Mouse (Mus musculus): ENCODE measurements around the gene Aco1.

- no peak for TF ChIP-seq POLR2A (IDR thresholded peaks at IDR 0.05; ENCODE audit: low read depth, low read length)
- no peak for TF ChIP-seq CTCF (IDR thresholded peaks at IDR 0.05; ENCODE audit: extremely low read depth, insufficient read length, insufficient replicate concordance, low read depth, low read length)
Measured at GRCm38 (mm10) chr4:40193461-40193860, 50.6 kb downstream of the Aco1 start.

All from small intestine, adult 2 months (tissue).